Mouse (Mus musculus) kidney, embryonic 15.5 days (tissue): ENCODE data around the gene Cdan1. TPM values are rescaled to one million over a fixed set of nuclear protein-coding genes. Genes with fewer than 3 reads are reported as not detected.

ENCODE experiments used
- ATAC-seq: fragments of 200-750 bp; cut with Nextera tagmentation; replicated peaks from 2 replicates; pipeline ENCODE4 v1.8.0; 2017; ENCODE audit warnings: moderate TSS enrichment; ENCODE audit not compliant: low FRiP score
- H3K27ac ChIP-seq: fragments of 300-500 bp; sonication (generic); 2 replicates; pipeline ENCODE4 v1.5.1; 2015; ENCODE audit warnings: mild to moderate bottlenecking, inconsistent platforms
- H3K27me3 ChIP-seq: fragments of 300-500 bp; sonication (generic); 2 replicates; pipeline ENCODE4 v1.6.1; 2015; ENCODE audit warnings: inconsistent platforms
- H3K36me3 ChIP-seq: fragments of 300-500 bp; sonication (generic); 2 replicates; pipeline ENCODE4 v1.6.1; 2015; ENCODE audit warnings: inconsistent platforms
- H3K4me1 ChIP-seq: fragments of 300-500 bp; sonication (generic); 2 replicates; pipeline ENCODE4 v1.6.1; 2015; ENCODE audit warnings: inconsistent platforms
- H3K4me2 ChIP-seq: fragments of 300-500 bp; sonication (generic); 2 replicates; pipeline ENCODE4 v1.6.1; 2015; ENCODE audit warnings: moderate library complexity, mild to moderate bottlenecking, inconsistent platforms
- H3K4me3 ChIP-seq: fragments of 300-500 bp; sonication (generic); replicated peaks from 2 replicates; pipeline ENCODE4 v1.5.1; 2015; ENCODE audit warnings: mild to moderate bottlenecking, inconsistent platforms
- H3K9ac ChIP-seq: fragments of 300-500 bp; sonication (generic); 2 replicates; pipeline ENCODE4 v1.6.1; 2015; ENCODE audit warnings: mild to moderate bottlenecking, inconsistent platforms
- H3K9me3 ChIP-seq: fragments of 300-500 bp; sonication (generic); replicated peaks from 2 replicates; pipeline ENCODE4 v1.6.1; 2016; ENCODE audit warnings: inconsistent platforms
- WGBS: fragments of 180-500 bp; shearing (Covaris S2); methylation state at CpG from one replicate; pipeline ENCODE4 v1.1.7; 2015; ENCODE audit warnings: mixed read lengths; 5-methylcytosine and 5-hydroxymethylcytosine counted together
- polyA plus RNA-seq: library from polyadenylated mRNA; unstranded; fragments of >200 nt; fragmentation: Nextera tagmentation; extraction: Ambion mirVana; gene quantifications from 2 replicates; pipeline ENCODE4 v1.2.1, GENCODE M21; 2015

Cdan1 gene
- polyA plus RNA-seq, 1 experiment from 2014 or later: 7.4 TPM

GRCm38 (mm10) chr2:120731167-120731862 is 118.6 kb downstream of the Cdan1 start:
- H3K27ac ChIP-seq: peak overlapping the region; percentile 93
- no peaks in the 10 kb centered on the region for H3K27me3 ChIP-seq
- H3K9ac ChIP-seq: peak overlapping the region; percentile 84
- peak; percentile 98 for ATAC-seq
- H3K4me2 ChIP-seq: peak overlapping the region; percentile 95
- no peaks in the 10 kb centered on the region for H3K9me3 ChIP-seq
- peak overlapping the region; percentile 65 for H3K4me3 ChIP-seq
- peaks cover 29% of the 10 kb centered on the region for H3K4me1 ChIP-seq
- H3K36me3 ChIP-seq: peaks cover 24% of the 10 kb centered on the region
- under 1% methylated on average over 61 of the region's 61 CpGs for WGBS

GRCm38 (mm10) chr2:120730639-120731166 is 119.2 kb downstream of the Cdan1 start:
- peaks cover 30% of the 10 kb centered on the region for H3K36me3 ChIP-seq
- no peaks in the 10 kb centered on the region for H3K9me3 ChIP-seq
- H3K27me3 ChIP-seq: no peaks in the 10 kb centered on the region
- H3K27ac ChIP-seq: peak overlapping the region; percentile 93
- H3K4me1 ChIP-seq: peaks cover 29% of the 10 kb centered on the region
- peak; percentile 50; the same call in 1 of the 2 replicates for ATAC-seq
- peak overlapping the region; percentile 65 for H3K4me3 ChIP-seq
- peak overlapping the region; percentile 84 for H3K9ac ChIP-seq
- peak overlapping the region; percentile 95 for H3K4me2 ChIP-seq
- WGBS: under 1% methylated on average over 49 of the region's 50 CpGs

- peak overlapping the region; percentile 95 for H3K4me2 ChIP-seq
- H3K27me3 ChIP-seq: no peaks in the 10 kb centered on the region
- H3K36me3 ChIP-seq: peaks cover 37% of the 10 kb centered on the region
- WGBS: 7% methylated on average over 23 of the region's 23 CpGs
- H3K9ac ChIP-seq: peak overlapping the region; percentile 84
- no peak overlapping the region for H3K27ac ChIP-seq
- ATAC-seq: no peak
- H3K4me3 ChIP-seq: peak overlapping the region; percentile 65
- H3K4me1 ChIP-seq: peaks cover 29% of the 10 kb centered on the region
- no peaks in the 10 kb centered on the region for H3K9me3 ChIP-seq
These were observed 119.9 kb downstream of the Cdan1 start for GRCm38 (mm10) chr2:120729775-120730585.

GRCm38 (mm10) chr2:120724176-120724575 is 125.8 kb downstream of the Cdan1 start:
- Histone ChIP-seq H3K9me3 (no peaks in the 10 kb centered on the region), H3K36me3 (peaks cover 94% of the 10 kb centered on the region), H3K4me1 (peaks cover 8% of the 10 kb centered on the region), H3K27me3 (no peaks in the 10 kb centered on the region), H3K4me3 (no peak overlapping the region), H3K9ac (no peak overlapping the region), H3K27ac (no peak overlapping the region), H3K4me2 (no peak overlapping the region)
- ATAC-seq: no peak
- WGBS: 67% methylated on average over 6 of the region's 6 CpGs

GRCm38 (mm10) chr2:120723621-120724020 is 126.3 kb downstream of the Cdan1 start:
- Histone ChIP-seq H3K9ac (no peak overlapping the region), H3K4me3 (no peak overlapping the region), H3K4me1 (peaks cover 3% of the 10 kb centered on the region), H3K9me3 (no peaks in the 10 kb centered on the region), H3K27me3 (no peaks in the 10 kb centered on the region), H3K4me2 (no peak overlapping the region), H3K27ac (no peak overlapping the region), H3K36me3 (peaks cover 99% of the 10 kb centered on the region)
- WGBS: 64% methylated on average over 4 of the region's 4 CpGs
- no peak for ATAC-seq

GRCm38 (mm10) chr2:120722491-120722890 is 127.4 kb downstream of the Cdan1 start:
- Histone ChIP-seq H3K27me3 (no peaks in the 10 kb centered on the region), H3K4me2 (no peak overlapping the region), H3K9me3 (no peaks in the 10 kb centered on the region), H3K27ac (no peak overlapping the region), H3K4me3 (no peak overlapping the region), H3K4me1 (no peaks in the 10 kb centered on the region), H3K9ac (no peak overlapping the region), H3K36me3 (peaks cover 99% of the 10 kb centered on the region)
- no peak for ATAC-seq
- WGBS: 89% methylated on average over 8 of the region's 8 CpGs

- Histone ChIP-seq H3K9ac (no peak overlapping the region), H3K4me1 (no peaks in the 10 kb centered on the region), H3K27me3 (no peaks in the 10 kb centered on the region), H3K4me3 (no peak overlapping the region), H3K4me2 (no peak overlapping the region), H3K36me3 (peaks cover 99% of the 10 kb centered on the region), H3K27ac (no peak overlapping the region), H3K9me3 (no peaks in the 10 kb centered on the region)
- no peak for ATAC-seq
- 94% methylated on average over 2 of the region's 2 CpGs for WGBS
These were observed 128.0 kb downstream of the Cdan1 start for GRCm38 (mm10) chr2:120721911-120722310.

GRCm38 (mm10) chr2:120720821-120721220 is 129.1 kb downstream of the Cdan1 start:
- peaks cover 98% of the 10 kb centered on the region for H3K36me3 ChIP-seq
- no peak overlapping the region for H3K9ac ChIP-seq
- H3K4me2 ChIP-seq: no peak overlapping the region
- no peak overlapping the region for H3K27ac ChIP-seq
- H3K4me1 ChIP-seq: no peaks in the 10 kb centered on the region
- 93% methylated on average over 6 of the region's 6 CpGs for WGBS
- H3K9me3 ChIP-seq: no peaks in the 10 kb centered on the region
- no peak for ATAC-seq
- H3K4me3 ChIP-seq: no peak overlapping the region
- H3K27me3 ChIP-seq: no peaks in the 10 kb centered on the region

- no peaks in the 10 kb centered on the region for H3K9me3 ChIP-seq
- no peak overlapping the region for H3K9ac ChIP-seq
- peaks cover 96% of the 10 kb centered on the region for H3K36me3 ChIP-seq
- no peak overlapping the region for H3K27ac ChIP-seq
- 95% methylated on average over 8 of the region's 8 CpGs for WGBS
- no peaks in the 10 kb centered on the region for H3K27me3 ChIP-seq
- no peak overlapping the region for H3K4me3 ChIP-seq
- no peaks in the 10 kb centered on the region for H3K4me1 ChIP-seq
- ATAC-seq: no peak
- no peak overlapping the region for H3K4me2 ChIP-seq
These were observed 131.4 kb downstream of the Cdan1 start for GRCm38 (mm10) chr2:120718496-120718895.

- Histone ChIP-seq H3K36me3 (peaks cover 69% of the 10 kb centered on the region), H3K27me3 (no peaks in the 10 kb centered on the region), H3K4me3 (no peak overlapping the region), H3K4me1 (no peaks in the 10 kb centered on the region), H3K9ac (no peak overlapping the region), H3K27ac (no peak overlapping the region), H3K9me3 (no peaks in the 10 kb centered on the region), H3K4me2 (no peak overlapping the region)
- no peak for ATAC-seq
- 97% methylated on average over 3 of the region's 3 CpGs for WGBS
These were observed 136.5 kb downstream of the Cdan1 start for GRCm38 (mm10) chr2:120713441-120713840.

GRCm38 (mm10) chr2:120710948-120711347 is 139.0 kb downstream of the Cdan1 start:
- Histone ChIP-seq H3K27ac (no peak overlapping the region), H3K4me1 (no peaks in the 10 kb centered on the region), H3K36me3 (peaks cover 44% of the 10 kb centered on the region), H3K4me3 (no peak overlapping the region), H3K4me2 (no peak overlapping the region), H3K27me3 (no peaks in the 10 kb centered on the region), H3K9me3 (no peaks in the 10 kb centered on the region), H3K9ac (no peak overlapping the region)
- 90% methylated on average over 3 of the region's 3 CpGs for WGBS
- no peak for ATAC-seq

- no peak overlapping the region for H3K4me3 ChIP-seq
- H3K27ac ChIP-seq: no peak overlapping the region
- no peak for ATAC-seq
- WGBS: 83% methylated on average over 3 of the region's 3 CpGs
- H3K9ac ChIP-seq: no peak overlapping the region
- H3K36me3 ChIP-seq: peaks cover 38% of the 10 kb centered on the region
- H3K9me3 ChIP-seq: no peaks in the 10 kb centered on the region
- H3K4me1 ChIP-seq: no peaks in the 10 kb centered on the region
- no peaks in the 10 kb centered on the region for H3K27me3 ChIP-seq
- no peak overlapping the region for H3K4me2 ChIP-seq
These were observed 139.8 kb downstream of the Cdan1 start for GRCm38 (mm10) chr2:120710154-120710553.
